Mouse (Mus musculus): ENCODE data around the gene Ptprm. TPM values are rescaled to one million over a fixed set of nuclear protein-coding genes. Genes with fewer than 3 reads are reported as not detected.

Gene Ptprm
- polyA plus RNA-seq, 1 experiment from 2014 or later: 35.9 TPM

GRCm38 (mm10) chr17:67233063-67233462, 121.2 kb downstream of the Ptprm start:
- H3K27me3 ChIP-seq (replicated peaks; ENCODE audit: insufficient read depth, low read length): no peaks in the 10 kb centered on the region
- H3K36me3 ChIP-seq (ENCODE audit: insufficient read depth, low read length): no peaks in the 10 kb centered on the region
- TF ChIP-seq CTCF (IDR thresholded peaks at IDR 0.05) (no peak), EP300 (IDR thresholded peaks at IDR 0.05) (no peak)
- no peak overlapping the region for H3K4me2 ChIP-seq (replicated peaks; ENCODE audit: low read depth, low read length)
- ATAC-seq (peak; percentile 33; the same call in 1 of the 2 replicates), DNase-seq (ENCODE audit: low spot score) (no peak)
- H3K4me1 ChIP-seq (ENCODE audit: insufficient read depth, low read depth, low read length): no peaks in the 10 kb centered on the region
- H3K4me3 ChIP-seq (ENCODE audit: low read depth, low read length): no peak overlapping the region
- no peak overlapping the region for H3K9ac ChIP-seq (replicated peaks; ENCODE audit: low read depth)
- no peaks in the 10 kb centered on the region for H3K9me3 ChIP-seq (ENCODE audit: low read length)
- H3K27ac ChIP-seq (ENCODE audit: low read length): no peak overlapping the region
- 72% methylated on average over 9 of the region's 9 CpGs for WGBS

GRCm38 (mm10) chr17:67226991-67227390, 127.3 kb downstream of the Ptprm start:
- Histone ChIP-seq H3K4me3 (ENCODE audit: low read depth, low read length) (no peak overlapping the region), H3K27ac (ENCODE audit: low read length) (no peak overlapping the region), H3K9ac (replicated peaks; ENCODE audit: low read depth) (no peak overlapping the region), H3K36me3 (ENCODE audit: insufficient read depth, low read length) (no peaks in the 10 kb centered on the region), H3K4me1 (ENCODE audit: insufficient read depth, low read depth, low read length) (no peaks in the 10 kb centered on the region), H3K27me3 (replicated peaks; ENCODE audit: insufficient read depth, low read length) (no peaks in the 10 kb centered on the region), H3K4me2 (replicated peaks; ENCODE audit: low read depth, low read length) (no peak overlapping the region), H3K9me3 (ENCODE audit: low read length) (no peaks in the 10 kb centered on the region)
- 55% methylated on average over 5 of the region's 5 CpGs for WGBS
- no peak for ATAC-seq
- TF ChIP-seq EP300 (IDR thresholded peaks at IDR 0.05) (no peak), CTCF (IDR thresholded peaks at IDR 0.05) (no peak)
- DNase-seq (ENCODE audit: low spot score): peak; percentile 16

GRCm38 (mm10) chr17:67215326-67215725, 138.9 kb downstream of the Ptprm start:
- no peak for ATAC-seq

GRCm38 (mm10) chr17:67213711-67214110, 140.5 kb downstream of the Ptprm start:
- Histone ChIP-seq H3K4me2 (replicated peaks; ENCODE audit: low read depth, low read length) (no peak overlapping the region), H3K27me3 (replicated peaks; ENCODE audit: insufficient read depth, low read length) (no peaks in the 10 kb centered on the region), H3K4me1 (ENCODE audit: insufficient read depth, low read depth, low read length) (peaks cover 5% of the 10 kb centered on the region; the same call in 1 of the 2 replicates), H3K36me3 (ENCODE audit: insufficient read depth, low read length) (no peaks in the 10 kb centered on the region), H3K9me3 (ENCODE audit: low read length) (no peaks in the 10 kb centered on the region), H3K9ac (replicated peaks; ENCODE audit: low read depth) (no peak overlapping the region), H3K4me3 (ENCODE audit: low read depth, low read length) (no peak overlapping the region), H3K27ac (ENCODE audit: low read length) (no peak overlapping the region)
- ATAC-seq: no peak
- 48% methylated on average over 3 of the region's 3 CpGs for WGBS
- no peak for DNase-seq (ENCODE audit: low spot score)
- TF ChIP-seq EP300 (IDR thresholded peaks at IDR 0.05): no peak
- TF ChIP-seq CTCF (IDR thresholded peaks at IDR 0.05): no peak

More at GRCm38 (mm10) chr17:67215326-67215725, 138.9 kb downstream of the Ptprm start:
- Histone ChIP-seq H3K4me3 (ENCODE audit: low read depth, low read length) (no peak overlapping the region), H3K9me3 (ENCODE audit: low read length) (no peaks in the 10 kb centered on the region), H3K27me3 (replicated peaks; ENCODE audit: insufficient read depth, low read length) (no peaks in the 10 kb centered on the region), H3K9ac (replicated peaks; ENCODE audit: low read depth) (no peak overlapping the region), H3K4me1 (ENCODE audit: insufficient read depth, low read depth, low read length) (peaks cover 5% of the 10 kb centered on the region; the same call in 1 of the 2 replicates), H3K4me2 (replicated peaks; ENCODE audit: low read depth, low read length) (no peak overlapping the region), H3K27ac (ENCODE audit: low read length) (no peak overlapping the region), H3K36me3 (ENCODE audit: insufficient read depth, low read length) (no peaks in the 10 kb centered on the region)
- 81% methylated on average over 1 of the region's 1 CpGs for WGBS
- DNase-seq (ENCODE audit: low spot score): no peak
- TF ChIP-seq EP300 (IDR thresholded peaks at IDR 0.05): no peak

- H3K9ac ChIP-seq (replicated peaks; ENCODE audit: low read depth): no peak overlapping the region
- ATAC-seq (peak; percentile 65), DNase-seq (ENCODE audit: low spot score) (peak; percentile 59)
- peak overlapping the region; percentile 16; the same call in 1 of the 2 replicates for H3K27ac ChIP-seq (ENCODE audit: low read length)
- no peaks in the 10 kb centered on the region for H3K36me3 ChIP-seq (ENCODE audit: insufficient read depth, low read length)
- H3K27me3 ChIP-seq (replicated peaks; ENCODE audit: insufficient read depth, low read length): no peaks in the 10 kb centered on the region
- WGBS: 32% methylated on average over 8 of the region's 8 CpGs
- TF ChIP-seq EP300 (IDR thresholded peaks at IDR 0.05) (no peak), CTCF (IDR thresholded peaks at IDR 0.05) (0 out of 2 replicates have a peak, but pooled peaks have one; percentile 2)
- peaks cover 5% of the 10 kb centered on the region; the same call in 1 of the 2 replicates for H3K4me1 ChIP-seq (ENCODE audit: insufficient read depth, low read depth, low read length)
- no peak overlapping the region for H3K4me2 ChIP-seq (replicated peaks; ENCODE audit: low read depth, low read length)
- no peaks in the 10 kb centered on the region for H3K9me3 ChIP-seq (ENCODE audit: low read length)
- H3K4me3 ChIP-seq (ENCODE audit: low read depth, low read length): no peak overlapping the region
These were observed 144.4 kb downstream of the Ptprm start for GRCm38 (mm10) chr17:67209676-67210344.

- no peak overlapping the region for H3K4me2 ChIP-seq (replicated peaks; ENCODE audit: low read depth, low read length)
- H3K4me3 ChIP-seq (ENCODE audit: low read depth, low read length): no peak overlapping the region
- H3K27ac ChIP-seq (ENCODE audit: low read length): no peak overlapping the region
- ATAC-seq: no peak
- no peaks in the 10 kb centered on the region for H3K9me3 ChIP-seq (ENCODE audit: low read length)
- TF ChIP-seq EP300 (IDR thresholded peaks at IDR 0.05): no peak
- no peak for TF ChIP-seq CTCF (IDR thresholded peaks at IDR 0.05)
- WGBS: 71% methylated on average over 5 of the region's 5 CpGs
- peaks cover 1% of the 10 kb centered on the region; the same call in 1 of the 2 replicates for H3K4me1 ChIP-seq (ENCODE audit: insufficient read depth, low read depth, low read length)
- no peak for DNase-seq (ENCODE audit: low spot score)
- H3K36me3 ChIP-seq (ENCODE audit: insufficient read depth, low read length): no peaks in the 10 kb centered on the region
- no peaks in the 10 kb centered on the region for H3K27me3 ChIP-seq (replicated peaks; ENCODE audit: insufficient read depth, low read length)
- H3K9ac ChIP-seq (replicated peaks; ENCODE audit: low read depth): no peak overlapping the region
These were observed 145.7 kb downstream of the Ptprm start for GRCm38 (mm10) chr17:67208600-67208999.
